Mouse (Mus musculus): ENCODE measurements around the gene Eef2.

- TF ChIP-seq POLR2A (IDR thresholded peaks at IDR 0.05; ENCODE audit: low read depth, low read length): no peak
- no peak for TF ChIP-seq CTCF (conservative IDR thresholded peaks at IDR 0.05; ENCODE audit: insufficient read depth, insufficient read length, low read depth, low read length)
These were observed 39.8 kb downstream of the Eef2 start for GRCm38 (mm10) chr10:81216260-81216659.

Data from kidney, adult 2 months (tissue).